Mouse (Mus musculus): ENCODE results near the gene Sdhaf2. TPM values are rescaled to one million over a fixed set of nuclear protein-coding genes. Genes with fewer than 3 reads are reported as not detected.
A peak's percentile ranks its signal among the peaks of the same experiment; 100 is the strongest.

The Sdhaf2 gene
- polyA plus RNA-seq, 1 experiment from 2014 or later: 65.6 TPM

DNA sequence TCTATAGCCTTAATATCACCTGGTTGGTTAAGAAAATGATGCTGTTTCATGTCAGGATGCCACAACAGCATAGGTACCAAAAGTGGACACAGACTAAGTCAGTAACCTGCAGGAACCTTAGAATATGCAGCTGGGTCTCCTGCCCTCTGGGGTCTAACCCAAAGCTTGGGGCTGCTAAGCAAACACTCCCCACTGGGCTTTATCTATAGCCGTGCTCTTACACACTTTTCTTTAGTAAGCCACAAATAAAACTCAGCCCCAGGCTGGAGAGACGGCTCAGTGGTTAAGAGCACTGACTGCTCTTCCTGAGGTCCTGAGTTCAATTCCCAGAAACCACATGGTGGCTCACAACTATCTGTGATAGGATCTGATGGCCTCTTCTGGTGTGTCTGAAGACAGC lies 31.1 kb upstream of the Sdhaf2 start:
- ATAC-seq (ENCODE audit: low FRiP score, low TSS enrichment): no peak
- no peak overlapping the region for H3K4me2 ChIP-seq (replicated peaks; ENCODE audit: low read depth, low read length)
- H3K9me3 ChIP-seq (ENCODE audit: control insufficient read depth, low read length): no peaks in the 10 kb centered on the region
- no peaks in the 10 kb centered on the region; the same call in 1 of the 2 replicates for H3K36me3 ChIP-seq (ENCODE audit: control insufficient read depth, insufficient read depth, low read length)
- no peak overlapping the region for H3K27ac ChIP-seq (ENCODE audit: low read depth, low read length)
- no peak overlapping the region for H3K9ac ChIP-seq (ENCODE audit: low read depth, low read length)
- H3K4me3 ChIP-seq (ENCODE audit: low read length): no peak overlapping the region
- peaks cover 11% of the 10 kb centered on the region; the same call in 1 of the 2 replicates for H3K4me1 ChIP-seq (ENCODE audit: control insufficient read depth, insufficient read depth, low read length)
- H3K27me3 ChIP-seq (ENCODE audit: control insufficient read depth, insufficient read depth, low read length): no peaks in the 10 kb centered on the region
- WGBS: 54% methylated on average over 2 of the region's 2 CpGs

GRCm38 (mm10) chr19:10555624-10556510 lies 29.9 kb upstream of the Sdhaf2 start, which contains the start of gene Tmem216:
Tmem216 (minus strand) TSS chr19:10556238.
- H3K4me3 ChIP-seq (ENCODE audit: low read length): peak within 1 kb of the TSS; percentile 63
- H3K27me3 ChIP-seq (ENCODE audit: control insufficient read depth, insufficient read depth, low read length): no peaks in the 10 kb centered on the region
- peaks cover 10% of the 10 kb centered on the region; the same call in 1 of the 2 replicates for H3K4me1 ChIP-seq (ENCODE audit: control insufficient read depth, insufficient read depth, low read length)
- WGBS: 1% methylated on average over 43 of the region's 43 CpGs
- no peak within 1 kb of the TSS; the same call in 1 of the 2 replicates for H3K27ac ChIP-seq (ENCODE audit: low read depth, low read length)
- no peaks in the 10 kb centered on the region for H3K9me3 ChIP-seq (ENCODE audit: control insufficient read depth, low read length)
- peak within 1 kb of the TSS; percentile 72 for H3K9ac ChIP-seq (ENCODE audit: low read depth, low read length)
- peak within 1 kb of the TSS; percentile 59 for H3K4me2 ChIP-seq (replicated peaks; ENCODE audit: low read depth, low read length)
- ATAC-seq (ENCODE audit: low FRiP score, low TSS enrichment): peak; percentile 98
- H3K36me3 ChIP-seq (ENCODE audit: control insufficient read depth, insufficient read depth, low read length): peaks cover 10% of the 10 kb centered on the region

- Histone ChIP-seq H3K9ac (ENCODE audit: low read depth, low read length) (no peak overlapping the region), H3K4me1 (ENCODE audit: control insufficient read depth, insufficient read depth, low read length) (no peaks in the 10 kb centered on the region), H3K27me3 (ENCODE audit: control insufficient read depth, insufficient read depth, low read length) (no peaks in the 10 kb centered on the region), H3K27ac (ENCODE audit: low read depth, low read length) (no peak overlapping the region), H3K36me3 (ENCODE audit: control insufficient read depth, insufficient read depth, low read length) (peaks cover 93% of the 10 kb centered on the region), H3K4me2 (replicated peaks; ENCODE audit: low read depth, low read length) (no peak overlapping the region), H3K4me3 (ENCODE audit: low read length) (no peak overlapping the region), H3K9me3 (ENCODE audit: control insufficient read depth, low read length) (no peaks in the 10 kb centered on the region)
- WGBS: 92% methylated on average over 5 of the region's 5 CpGs
- no peak for ATAC-seq (ENCODE audit: low FRiP score, low TSS enrichment)
Measured at GRCm38 (mm10) chr19:10539454-10539853, 13.5 kb upstream of the Sdhaf2 start.

DNA sequence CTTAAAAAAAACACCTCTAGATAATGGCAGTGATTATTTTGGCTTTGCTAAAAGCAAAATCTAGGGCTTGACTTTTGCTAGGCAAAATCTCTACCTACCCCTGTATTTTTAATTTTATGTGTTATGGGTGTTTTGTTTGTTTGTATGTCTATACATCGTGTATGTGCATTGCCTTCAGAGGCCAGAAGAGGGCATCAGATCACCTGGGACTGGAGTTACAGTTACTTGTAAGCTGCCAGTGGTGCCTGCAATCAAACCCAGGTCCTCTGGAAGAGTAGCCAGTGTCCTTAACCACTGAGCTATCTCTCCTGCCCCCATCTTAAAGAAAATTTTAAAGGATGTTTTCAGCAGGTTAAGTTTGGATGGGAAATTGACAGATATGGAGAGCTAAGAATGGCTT lies 4.1 kb upstream of the Sdhaf2 start:
- H3K36me3 ChIP-seq (ENCODE audit: control insufficient read depth, insufficient read depth, low read length): peaks cover 50% of the 10 kb centered on the region
- H3K4me2 ChIP-seq (replicated peaks; ENCODE audit: low read depth, low read length): no peak overlapping the region
- H3K27ac ChIP-seq (ENCODE audit: low read depth, low read length): no peak overlapping the region
- no peak overlapping the region for H3K4me3 ChIP-seq (ENCODE audit: low read length)
- H3K9me3 ChIP-seq (ENCODE audit: control insufficient read depth, low read length): no peaks in the 10 kb centered on the region
- H3K9ac ChIP-seq (ENCODE audit: low read depth, low read length): no peak overlapping the region
- peaks cover 11% of the 10 kb centered on the region for H3K4me1 ChIP-seq (ENCODE audit: control insufficient read depth, insufficient read depth, low read length)
- ATAC-seq (ENCODE audit: low FRiP score, low TSS enrichment): no peak
- no peaks in the 10 kb centered on the region for H3K27me3 ChIP-seq (ENCODE audit: control insufficient read depth, insufficient read depth, low read length)
- 94% methylated on average over 1 of the region's 1 CpGs for WGBS

GRCm38 (mm10) chr19:10525106-10525901 lies 638 bp downstream of the Sdhaf2 start, which contains the start of gene Cpsf7:
Cpsf7 (plus strand) TSS chr19:10525266.
- Histone ChIP-seq H3K4me3 (ENCODE audit: low read length) (peak within 1 kb of the TSS; percentile 81), H3K9ac (ENCODE audit: low read depth, low read length) (peak within 1 kb of the TSS; percentile 97), H3K4me1 (ENCODE audit: control insufficient read depth, insufficient read depth, low read length) (peaks cover 15% of the 10 kb centered on the region), H3K36me3 (ENCODE audit: control insufficient read depth, insufficient read depth, low read length) (peaks cover 8% of the 10 kb centered on the region), H3K27ac (ENCODE audit: low read depth, low read length) (peak within 1 kb of the TSS; percentile 97), H3K9me3 (ENCODE audit: control insufficient read depth, low read length) (no peaks in the 10 kb centered on the region), H3K4me2 (replicated peaks; ENCODE audit: low read depth, low read length) (peak within 1 kb of the TSS; percentile 68), H3K27me3 (ENCODE audit: control insufficient read depth, insufficient read depth, low read length) (no peaks in the 10 kb centered on the region)
- ATAC-seq (ENCODE audit: low FRiP score, low TSS enrichment): peak; percentile 96
- WGBS: under 1% methylated on average over 80 of the region's 93 CpGs

DNA sequence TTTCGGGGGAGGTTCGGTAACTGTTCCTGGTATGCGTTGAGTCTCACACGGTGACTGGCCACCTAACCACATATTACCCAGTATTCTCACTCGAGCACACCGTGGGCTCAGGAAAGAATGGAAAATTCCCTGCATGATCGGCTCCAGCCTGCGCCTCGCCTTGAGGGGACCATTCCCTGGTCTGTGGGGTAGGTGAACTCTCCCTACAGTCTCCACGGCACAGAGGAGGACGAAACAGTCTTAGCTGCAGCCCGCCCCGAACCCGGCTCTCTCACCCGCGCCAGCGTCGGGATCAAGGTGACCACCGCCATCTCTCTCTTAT lies 1.2 kb downstream of the Sdhaf2 start:
- WGBS: 1% methylated on average over 19 of the region's 19 CpGs
- peak overlapping the region; percentile 97 for H3K27ac ChIP-seq (ENCODE audit: low read depth, low read length)

DNA sequence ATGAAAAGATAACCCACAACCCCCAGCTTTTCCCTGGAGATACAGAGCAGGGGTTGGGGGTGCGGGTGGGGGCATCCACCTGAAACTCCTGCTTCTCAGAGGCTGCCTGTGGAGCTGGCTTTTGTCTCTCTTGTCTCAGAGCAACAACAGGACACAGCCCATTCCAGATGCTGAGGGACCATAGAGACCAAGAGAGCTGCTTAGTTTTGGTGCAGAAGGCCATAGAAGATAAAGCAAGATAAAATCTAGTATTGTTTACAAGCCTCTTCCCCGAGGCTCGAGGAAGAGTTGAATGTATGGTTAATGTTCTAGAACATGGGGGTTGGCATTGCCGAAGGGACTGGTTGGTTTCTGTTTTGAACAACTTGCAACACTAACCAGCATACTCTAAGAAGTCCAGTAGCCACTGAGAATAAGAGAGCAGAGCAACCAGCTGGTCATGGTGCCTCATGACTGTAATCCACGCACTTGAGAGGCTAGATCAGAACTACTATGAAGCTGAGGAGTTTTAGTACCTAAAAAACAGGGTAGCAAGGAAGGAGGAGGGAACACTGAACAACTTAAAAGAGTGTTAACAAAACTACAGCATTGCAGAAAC lies 2.4 kb downstream of the Sdhaf2 start:
- Histone ChIP-seq H3K4me2 (replicated peaks; ENCODE audit: low read depth, low read length) (peak overlapping the region; percentile 68; the same call in 1 of the 2 replicates), H3K4me3 (ENCODE audit: low read length) (peak overlapping the region; percentile 81; the same call in 1 of the 2 replicates), H3K36me3 (ENCODE audit: control insufficient read depth, insufficient read depth, low read length) (peaks cover 8% of the 10 kb centered on the region), H3K9me3 (ENCODE audit: control insufficient read depth, low read length) (no peaks in the 10 kb centered on the region), H3K9ac (ENCODE audit: low read depth, low read length) (no peak overlapping the region), H3K4me1 (ENCODE audit: control insufficient read depth, insufficient read depth, low read length) (peaks cover 15% of the 10 kb centered on the region), H3K27ac (ENCODE audit: low read depth, low read length) (no peak overlapping the region), H3K27me3 (ENCODE audit: control insufficient read depth, insufficient read depth, low read length) (no peaks in the 10 kb centered on the region)
- WGBS: 79% methylated on average over 5 of the region's 5 CpGs
- ATAC-seq (ENCODE audit: low FRiP score, low TSS enrichment): no peak

More for the DNA sequence above, 1.2 kb downstream of the Sdhaf2 start:
- H3K4me1 ChIP-seq (ENCODE audit: control insufficient read depth, insufficient read depth, low read length): peaks cover 15% of the 10 kb centered on the region
- peaks cover 8% of the 10 kb centered on the region for H3K36me3 ChIP-seq (ENCODE audit: control insufficient read depth, insufficient read depth, low read length)
- ATAC-seq (ENCODE audit: low FRiP score, low TSS enrichment): no peak
- H3K9ac ChIP-seq (ENCODE audit: low read depth, low read length): peak overlapping the region; percentile 97
- H3K4me2 ChIP-seq (replicated peaks; ENCODE audit: low read depth, low read length): peak overlapping the region; percentile 68
- no peaks in the 10 kb centered on the region for H3K9me3 ChIP-seq (ENCODE audit: control insufficient read depth, low read length)
- peak overlapping the region; percentile 81 for H3K4me3 ChIP-seq (ENCODE audit: low read length)
- H3K27me3 ChIP-seq (ENCODE audit: control insufficient read depth, insufficient read depth, low read length): no peaks in the 10 kb centered on the region

DNA sequence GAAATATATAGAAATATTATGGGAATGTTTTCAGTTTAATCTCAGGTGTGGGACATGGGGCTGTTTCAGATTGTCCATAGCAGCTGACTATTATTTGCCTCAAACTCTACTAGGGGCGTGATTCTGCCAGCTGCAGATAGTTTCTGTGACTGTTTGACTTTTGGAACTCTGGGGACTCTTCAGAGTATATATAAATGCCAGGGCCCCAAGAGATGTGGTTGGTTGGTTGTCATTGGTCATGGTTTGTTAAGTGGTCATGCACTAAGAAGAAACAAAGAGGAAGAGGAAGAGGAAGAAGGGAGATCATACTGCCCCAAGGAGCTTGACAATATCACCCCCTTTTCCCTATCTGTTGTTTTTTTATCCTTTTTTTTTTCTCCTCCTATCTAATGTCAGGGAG lies 4.0 kb downstream of the Sdhaf2 start:
- no peak overlapping the region for H3K27ac ChIP-seq (ENCODE audit: low read depth, low read length)
- H3K36me3 ChIP-seq (ENCODE audit: control insufficient read depth, insufficient read depth, low read length): peaks cover 5% of the 10 kb centered on the region
- no peak for ATAC-seq (ENCODE audit: low FRiP score, low TSS enrichment)
- no peak overlapping the region for H3K4me2 ChIP-seq (replicated peaks; ENCODE audit: low read depth, low read length)
- no peaks in the 10 kb centered on the region for H3K9me3 ChIP-seq (ENCODE audit: control insufficient read depth, low read length)
- WGBS: 79% methylated on average over 1 of the region's 1 CpGs
- no peak overlapping the region for H3K9ac ChIP-seq (ENCODE audit: low read depth, low read length)
- no peak overlapping the region for H3K4me3 ChIP-seq (ENCODE audit: low read length)
- peaks cover 12% of the 10 kb centered on the region for H3K4me1 ChIP-seq (ENCODE audit: control insufficient read depth, insufficient read depth, low read length)
- no peaks in the 10 kb centered on the region for H3K27me3 ChIP-seq (ENCODE audit: control insufficient read depth, insufficient read depth, low read length)

All from kidney, embryonic 14.5 days (tissue).